Mouse (Mus musculus) stomach, postnatal 0 days (tissue): ENCODE data around the gene Sco2.

Source experiments
- CTCF ChIP-seq: IDR thresholded peaks from 2 replicates; pipeline ENCODE4 v1.5.1; 2016; ENCODE audit warnings: antibody characterized with exemption, low read depth, mild to moderate bottlenecking, moderate library complexity
- EP300 ChIP-seq: optimal IDR thresholded peaks from 2 replicates; pipeline ENCODE3; 2016; ENCODE audit warnings: antibody characterized with exemption

- TF ChIP-seq CTCF: no peak
- TF ChIP-seq EP300: no peak
These were observed 694 bp upstream of the Sco2 start for GRCm38 (mm10) chr15:89374340-89374739.
